Mouse (Mus musculus) layer of hippocampus, adult 11-12 months (tissue): Measurements from ENCODE around the gene Nrg3.
"Not testable (repeated sequence)": the region's sequence is repeated elsewhere in the genome, so short reads cannot be mapped to it uniquely, and the experiment has no call there.

Experiments used
- DNase-seq: peaks from one replicate; pipeline ENCODE4 v3.0.0; 2022; ENCODE audit warnings: low spot score

Nrg3 gene

DNA sequence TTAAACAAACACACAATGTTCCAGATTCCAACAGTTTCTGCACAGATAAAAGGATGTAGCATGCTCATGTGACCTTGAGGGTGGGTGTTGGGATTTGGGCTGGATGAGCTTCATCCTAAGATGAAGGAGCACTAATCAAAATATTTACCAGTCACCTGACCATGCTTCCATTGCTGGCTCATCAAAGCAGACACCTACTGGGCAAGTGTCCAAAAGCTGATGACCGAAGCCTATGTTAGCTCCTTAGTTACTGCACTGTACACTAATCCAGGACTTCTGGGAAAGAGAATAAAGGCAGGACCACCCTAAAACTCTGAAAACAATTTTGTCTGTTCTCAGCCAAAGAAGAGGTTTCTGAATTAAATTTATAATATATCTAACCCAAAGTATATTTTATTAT is 261.4 kb downstream of the Nrg3 start:
- no peak for DNase-seq

DNA sequence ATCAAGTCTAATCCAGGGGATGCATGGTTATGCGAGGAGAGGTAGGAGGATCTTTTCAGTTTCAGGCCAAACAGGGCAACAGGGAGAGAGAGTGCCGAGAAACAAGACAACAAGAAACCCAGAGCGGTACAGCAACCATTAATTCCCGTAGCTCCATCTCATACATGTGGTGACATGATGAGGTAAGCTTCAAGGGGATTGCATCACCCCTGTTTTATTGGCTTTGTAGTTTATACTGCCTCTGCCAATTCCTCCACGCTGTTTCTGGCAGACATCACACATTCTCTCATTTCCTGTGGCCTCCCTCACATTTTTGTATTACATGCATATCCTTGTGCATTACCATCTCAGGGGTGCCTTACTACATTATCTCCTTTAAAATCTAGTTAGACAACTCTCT is 280.9 kb downstream of the Nrg3 start:
- no peak for DNase-seq

DNA sequence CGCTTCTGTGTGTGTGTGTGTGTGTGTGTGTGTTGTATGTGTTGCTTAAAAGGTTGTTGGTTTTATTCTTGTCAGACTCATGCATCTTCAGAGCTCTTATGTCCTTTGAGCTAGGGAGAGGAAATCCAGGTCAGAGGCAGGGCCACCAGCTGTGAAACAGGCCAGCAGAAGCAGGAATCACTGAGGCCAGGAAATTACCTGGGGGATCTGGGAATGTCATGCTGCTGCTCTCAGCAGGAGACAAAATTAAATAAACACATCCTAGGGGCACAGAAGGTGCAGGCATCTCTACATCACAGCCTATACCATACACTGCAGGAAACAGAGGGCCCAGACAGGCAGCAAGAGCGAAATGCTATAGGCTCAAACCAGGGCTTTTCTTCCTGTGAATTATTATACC is 299.2 kb downstream of the Nrg3 start:
- no peak for DNase-seq

DNA sequence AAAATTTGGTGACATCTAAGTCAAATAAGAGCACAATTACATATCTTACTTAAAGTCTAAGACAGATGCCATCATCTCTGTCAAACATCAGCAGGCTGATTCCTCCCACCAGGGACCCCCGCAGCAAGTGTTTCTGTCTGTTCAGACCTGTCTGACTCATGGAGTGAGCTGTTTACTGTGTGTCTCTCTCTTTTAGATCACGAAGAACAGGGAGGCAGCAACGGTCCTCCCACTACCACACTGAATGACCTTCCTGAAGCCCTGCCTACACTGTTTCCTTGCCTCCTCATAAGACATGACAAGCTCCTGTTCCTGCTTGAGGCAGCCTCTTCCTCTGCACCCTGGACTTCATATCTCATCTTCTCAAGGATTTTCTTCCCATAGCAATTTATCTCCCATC is 312.7 kb downstream of the Nrg3 start:
- DNase-seq, result no peak

DNA sequence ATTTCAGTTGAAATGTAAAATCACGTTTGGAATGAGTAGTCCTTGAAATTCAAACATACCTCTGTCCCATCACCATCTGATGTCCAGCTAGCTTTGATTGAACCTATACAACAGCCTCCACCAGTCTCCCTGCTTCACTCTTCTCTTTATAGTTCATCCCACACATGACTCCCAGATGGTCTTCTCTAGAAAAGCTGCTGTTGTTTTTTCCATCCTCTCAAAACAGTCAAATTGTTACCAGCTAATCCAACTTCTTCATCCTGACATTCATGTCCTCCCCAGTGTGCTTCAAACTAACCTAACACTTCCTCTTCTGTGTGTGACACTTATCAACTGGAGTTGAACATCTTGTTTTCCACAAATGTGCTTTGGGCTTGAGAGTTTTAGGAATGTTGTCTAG is 317.4 kb downstream of the Nrg3 start:
- DNase-seq, result peak; percentile 17

DNA sequence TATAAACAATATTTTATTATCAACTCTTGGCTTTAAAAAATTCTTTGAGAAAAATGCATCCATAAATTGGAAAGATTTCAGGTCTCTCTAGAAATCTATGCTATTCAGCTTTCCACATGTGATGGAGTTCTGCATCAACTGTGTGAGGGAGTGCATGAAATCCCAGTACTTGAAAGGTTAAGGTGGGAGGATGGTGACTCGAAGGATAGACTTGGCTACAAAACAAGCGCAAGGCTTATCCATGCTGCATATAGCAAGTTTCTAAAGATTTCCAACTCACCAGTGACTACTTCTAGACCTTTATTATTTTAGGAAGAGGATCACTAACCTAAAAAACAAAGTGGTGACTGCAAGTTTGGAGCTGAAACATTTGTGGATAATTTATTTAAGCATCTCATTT is 343.1 kb downstream of the Nrg3 start:
- no peak for DNase-seq

DNA sequence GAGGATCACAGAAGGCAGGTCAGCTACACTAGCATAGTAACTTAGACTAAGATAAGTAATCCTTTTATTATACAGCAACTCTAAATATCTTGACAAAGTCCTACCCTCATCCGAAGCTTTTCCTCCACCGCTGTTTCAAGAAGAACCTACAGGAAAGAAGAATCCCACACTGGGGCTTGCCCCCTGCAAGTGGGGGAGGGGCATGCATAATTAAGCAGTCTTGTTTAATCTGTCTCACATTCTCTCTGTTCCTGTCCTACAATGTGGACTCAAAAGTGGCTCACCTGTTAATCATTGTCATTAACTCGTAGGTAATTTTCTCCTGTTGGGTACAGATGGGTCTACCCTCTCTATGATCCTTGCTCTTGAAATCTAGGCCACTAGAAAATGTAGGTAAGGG is 354.9 kb downstream of the Nrg3 start:
- DNase-seq, result no peak

DNA sequence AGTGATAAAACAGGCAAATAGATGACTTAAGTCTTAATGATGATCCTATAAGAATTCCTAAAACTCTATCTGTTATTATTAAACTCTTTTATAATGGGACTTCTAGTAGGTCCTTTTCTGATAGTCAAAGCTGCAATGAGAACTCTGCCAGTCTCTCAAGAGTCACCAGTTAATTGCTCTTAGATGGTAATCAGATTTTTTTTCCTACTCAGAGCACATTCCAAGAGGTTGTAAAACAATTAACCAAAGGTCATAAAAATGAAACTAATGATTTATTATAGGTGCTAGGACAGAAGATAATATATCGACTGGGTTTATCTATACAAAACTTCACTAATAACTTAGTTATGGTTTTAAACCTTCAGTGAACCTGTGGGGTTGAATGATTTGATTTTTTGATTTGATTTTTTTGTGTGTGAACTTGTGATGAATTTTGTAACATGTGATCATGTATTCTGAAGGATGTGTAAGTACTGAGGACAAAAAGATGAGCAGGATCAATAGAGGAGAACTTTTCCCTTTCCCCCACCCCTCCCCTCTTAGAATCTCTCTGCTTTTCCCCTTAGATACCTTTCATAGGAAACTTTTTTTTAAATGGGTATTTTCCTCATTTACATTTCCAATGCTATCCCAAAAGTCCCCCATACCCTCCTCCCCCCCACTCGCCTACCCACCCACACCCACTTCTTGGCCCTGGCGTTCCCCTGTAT is 356.2 kb downstream of the Nrg3 start:
- DNase-seq, result not testable (repeated sequence)

DNA sequence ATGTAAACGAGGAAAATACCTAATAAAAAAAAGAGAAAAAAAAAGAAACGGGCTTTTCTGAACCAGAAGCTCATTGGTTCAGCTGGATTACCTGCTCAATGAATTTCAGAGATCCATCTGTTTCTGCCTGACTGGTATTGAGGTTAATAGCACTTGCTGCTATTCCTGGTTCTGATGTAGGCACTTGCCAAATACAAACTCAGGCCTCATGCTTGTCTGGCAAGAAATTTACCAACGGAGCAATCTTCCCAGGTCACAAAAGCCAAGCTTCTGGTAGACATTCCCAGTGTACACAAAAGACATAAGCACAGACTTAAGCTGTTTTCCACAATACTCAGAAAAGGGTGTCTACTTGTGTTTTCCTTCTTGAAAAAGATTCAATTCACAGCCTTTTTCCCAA is 363.3 kb downstream of the Nrg3 start:
- no peak for DNase-seq

DNA sequence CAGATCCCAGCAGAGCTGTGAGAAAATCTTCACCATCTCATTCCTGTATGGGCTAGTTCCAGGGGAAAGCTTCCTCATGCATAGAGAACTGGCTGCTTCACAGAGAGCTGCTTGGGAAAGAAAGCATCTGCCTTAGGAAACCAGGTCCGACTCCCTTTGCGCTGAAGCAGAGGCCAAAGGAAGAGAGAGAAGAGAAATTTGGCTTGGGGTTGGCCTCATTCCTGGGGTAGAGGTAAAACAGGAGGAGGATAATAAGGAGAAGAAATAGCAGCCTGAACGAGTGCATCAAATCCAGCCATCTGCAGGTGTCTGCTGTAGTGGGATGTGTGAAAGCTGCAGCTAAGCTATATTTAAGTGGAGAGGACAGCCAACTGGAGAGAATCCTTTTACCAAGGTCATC is 366.1 kb downstream of the Nrg3 start:
- DNase-seq, result peak; percentile 17

DNA sequence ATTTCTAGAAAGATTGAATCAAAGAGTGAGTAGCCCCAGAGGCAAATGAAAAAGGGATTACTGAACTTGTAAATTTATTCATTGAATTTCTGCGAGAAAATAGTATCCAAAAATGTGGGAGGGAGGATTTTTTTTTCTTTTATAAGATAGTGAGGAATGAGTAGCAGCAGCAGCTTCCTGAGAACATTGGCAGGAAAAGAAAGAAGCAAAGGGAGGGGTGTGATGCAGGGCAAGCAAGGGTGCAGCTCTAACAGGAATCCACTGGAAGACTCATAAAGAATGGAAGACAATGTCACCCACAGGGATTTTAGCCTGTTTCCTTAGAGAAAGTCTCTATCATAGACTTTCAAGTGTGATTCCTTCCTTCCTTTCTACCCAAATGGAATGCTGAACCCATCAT is 377.7 kb downstream of the Nrg3 start:
- DNase-seq, result no peak

DNA sequence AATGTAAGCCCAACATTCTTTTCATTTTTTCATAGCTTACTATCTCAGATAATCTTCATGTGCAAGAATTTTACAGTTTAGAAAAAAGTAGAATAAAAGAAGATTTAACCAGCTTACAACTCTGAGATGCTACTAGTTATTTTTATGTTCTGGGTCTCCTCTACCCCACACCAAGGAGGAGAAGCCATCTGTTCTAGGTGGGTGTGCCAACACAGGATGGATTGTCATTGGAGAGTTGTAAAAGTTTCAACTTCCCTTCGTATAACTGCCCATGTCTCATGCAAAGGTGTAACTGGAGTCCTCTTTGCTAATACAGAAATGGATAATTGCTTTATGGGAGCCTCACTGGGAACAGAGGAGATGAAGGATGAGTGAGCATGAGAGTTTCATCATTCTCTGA is 393.4 kb downstream of the Nrg3 start:
- no peak for DNase-seq

DNA sequence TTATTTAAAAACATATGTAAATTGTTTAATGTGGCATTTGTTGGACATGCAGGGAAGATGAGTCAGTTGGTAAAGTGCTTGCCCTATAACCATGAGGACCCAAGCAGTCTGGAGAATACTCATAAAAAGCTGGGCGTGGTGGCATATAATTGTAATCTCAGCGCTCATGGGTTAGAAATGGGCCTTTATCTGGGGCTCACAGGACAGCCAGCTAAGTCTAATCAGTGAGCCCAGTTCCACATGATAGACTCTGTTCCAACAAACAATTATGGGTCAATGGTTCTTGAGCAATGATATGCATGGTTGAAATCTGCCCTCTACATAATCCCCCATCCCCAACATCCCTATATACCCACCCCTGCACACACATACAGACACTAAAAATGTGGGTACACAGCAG is 421.3 kb downstream of the Nrg3 start:
- DNase-seq, result no peak

DNA sequence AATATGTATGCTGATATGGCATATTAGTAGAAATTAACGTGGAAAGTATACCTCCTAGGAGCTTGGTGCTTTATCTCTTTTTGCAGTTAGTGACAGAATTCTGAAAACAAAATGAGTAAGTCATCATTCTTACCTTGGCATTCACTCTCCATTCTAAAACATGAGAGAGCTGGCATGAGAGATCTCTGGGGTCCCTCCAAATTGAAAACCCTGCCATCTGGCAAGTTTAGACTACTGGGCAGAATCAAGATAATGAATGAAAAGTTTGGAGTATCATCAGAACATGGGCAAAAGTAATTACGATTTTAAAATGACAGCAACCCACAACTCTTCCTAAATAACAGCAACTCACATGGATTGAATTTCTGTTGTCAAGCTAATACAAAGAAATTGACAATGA is 423.9 kb downstream of the Nrg3 start:
- no peak for DNase-seq

DNA sequence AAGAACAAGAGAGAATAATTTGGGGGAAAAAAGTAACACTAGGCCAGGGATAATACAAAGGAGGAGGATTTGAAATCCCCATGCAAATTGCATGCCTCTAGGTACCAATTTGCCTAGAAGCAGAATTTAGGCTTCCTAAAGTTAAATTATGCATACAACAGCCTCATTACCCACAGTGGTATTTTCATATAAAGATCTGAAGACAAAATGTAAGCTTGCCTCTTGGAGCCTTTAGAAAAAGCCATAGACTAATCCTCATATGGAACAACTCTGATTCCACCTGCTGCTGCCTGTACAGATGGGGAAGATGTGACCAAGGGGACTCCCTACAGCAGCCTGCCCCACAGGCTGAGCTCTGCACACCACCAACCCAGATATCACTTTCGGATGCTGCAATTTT is 428.6 kb downstream of the Nrg3 start:
- no peak for DNase-seq

DNA sequence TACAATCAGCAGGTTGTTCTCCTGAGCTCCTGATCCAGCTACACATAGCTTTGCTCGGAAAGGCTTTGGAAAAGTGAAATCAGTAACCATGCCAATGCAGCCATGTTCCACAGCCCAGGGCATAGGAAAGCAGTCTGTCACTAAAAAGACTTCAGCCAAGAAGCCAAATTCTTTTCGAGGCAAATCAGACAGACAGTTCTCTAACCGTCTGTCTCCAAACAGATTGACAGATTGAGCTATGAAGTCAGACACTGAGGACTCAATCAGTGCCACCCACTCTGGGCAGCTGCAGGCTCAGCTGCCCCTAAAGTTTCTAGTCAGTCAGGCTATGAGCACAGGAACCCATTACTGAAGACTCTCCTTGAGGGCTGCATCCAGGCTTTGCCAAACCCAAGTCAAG is 429.1 kb downstream of the Nrg3 start:
- DNase-seq, result peak; percentile 76

DNA sequence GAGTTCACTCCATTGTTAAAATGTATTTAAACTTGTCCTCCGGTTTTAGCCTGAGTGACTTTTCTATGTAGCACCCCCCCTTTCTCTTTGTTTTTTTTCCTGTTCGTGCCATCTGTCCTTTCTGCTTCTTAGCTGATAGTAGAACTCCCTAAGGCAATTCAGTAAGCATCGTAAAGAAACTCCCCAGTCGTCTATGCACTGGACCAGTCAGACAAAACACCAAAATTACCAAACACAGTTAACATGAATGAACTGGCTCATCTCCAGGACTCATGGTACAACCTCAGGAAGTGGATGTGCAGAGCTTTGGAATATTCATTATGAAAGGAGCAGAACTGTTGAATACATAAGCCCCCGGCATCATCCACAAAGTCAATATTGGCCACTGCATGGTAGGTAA is 429.5 kb downstream of the Nrg3 start:
- no peak for DNase-seq

DNA sequence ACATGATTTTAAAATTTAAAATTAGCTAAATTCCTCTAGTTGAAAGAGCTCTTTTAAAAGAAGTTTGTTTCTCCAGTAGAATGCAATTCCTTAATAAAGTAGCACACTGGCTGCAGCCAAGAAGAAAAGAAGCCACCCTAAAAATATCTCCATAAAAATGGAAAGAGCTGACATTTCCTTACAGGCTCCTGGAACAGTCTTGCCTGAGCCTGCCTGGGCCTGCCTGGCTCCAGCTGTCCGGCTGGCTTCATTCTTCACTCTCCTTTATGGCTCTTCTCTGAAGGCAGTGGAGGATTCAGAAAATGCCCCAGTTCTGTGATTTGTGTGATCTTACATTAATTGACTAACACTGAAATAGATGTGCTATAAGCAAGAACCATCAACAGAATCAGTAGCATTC is 433.8 kb downstream of the Nrg3 start:
- DNase-seq, result peak; percentile 33

DNA sequence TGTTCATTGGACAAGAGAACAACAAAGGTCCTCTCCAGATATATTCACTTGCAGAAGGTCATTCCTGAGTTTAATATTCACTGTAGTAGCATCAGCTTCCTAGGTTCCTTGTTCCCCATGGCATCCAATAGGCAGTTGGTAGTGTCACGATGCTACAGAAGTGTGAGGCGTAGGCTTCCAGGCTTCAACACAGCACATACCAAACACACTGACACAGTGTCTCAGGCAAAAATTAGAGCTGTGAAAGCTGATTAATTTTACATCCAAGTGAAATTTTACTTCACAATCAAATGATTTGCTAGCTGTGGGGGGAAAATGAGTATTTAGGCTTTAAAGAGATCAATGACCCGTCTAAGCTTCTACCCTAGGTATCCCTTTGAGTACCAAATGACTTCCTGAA is 438.4 kb downstream of the Nrg3 start:
- no peak for DNase-seq

DNA sequence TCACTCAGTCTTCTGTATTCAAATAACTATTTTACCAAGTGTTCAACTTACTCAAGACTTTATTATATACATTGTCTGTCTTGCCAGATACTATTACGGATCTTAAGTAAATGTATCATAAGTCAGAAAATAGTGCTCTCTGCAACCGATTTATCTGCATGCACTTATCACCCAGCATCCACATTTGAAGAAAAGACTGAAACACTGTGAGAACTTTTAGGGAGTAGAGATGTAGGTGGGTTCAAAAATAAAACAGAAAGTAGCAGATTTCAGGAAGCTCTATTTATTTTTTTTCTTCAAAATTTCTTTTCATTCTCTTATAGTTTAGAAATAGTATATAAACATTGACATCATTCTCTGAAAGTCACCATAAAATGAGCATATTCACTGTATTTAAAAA is 449.8 kb downstream of the Nrg3 start:
- no peak for DNase-seq

DNA sequence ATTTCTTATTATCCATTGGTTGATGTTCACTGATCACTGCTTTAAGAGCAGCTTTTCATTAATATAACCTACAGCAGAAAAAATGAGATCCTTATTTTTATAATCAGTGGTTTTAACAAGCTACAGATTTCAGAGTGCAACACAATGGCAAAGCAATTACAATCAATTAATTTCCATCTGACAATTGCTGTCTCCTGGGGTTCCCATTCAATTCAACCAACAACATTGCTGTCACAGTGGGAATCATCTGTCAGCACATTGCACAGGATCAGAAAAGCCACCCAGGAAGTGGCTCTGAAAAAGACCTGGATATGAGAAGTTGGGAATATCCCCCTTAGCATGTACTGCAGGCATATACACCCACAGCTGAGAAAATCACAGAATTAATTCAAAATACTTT is 458.8 kb downstream of the Nrg3 start:
- DNase-seq, result no peak

DNA sequence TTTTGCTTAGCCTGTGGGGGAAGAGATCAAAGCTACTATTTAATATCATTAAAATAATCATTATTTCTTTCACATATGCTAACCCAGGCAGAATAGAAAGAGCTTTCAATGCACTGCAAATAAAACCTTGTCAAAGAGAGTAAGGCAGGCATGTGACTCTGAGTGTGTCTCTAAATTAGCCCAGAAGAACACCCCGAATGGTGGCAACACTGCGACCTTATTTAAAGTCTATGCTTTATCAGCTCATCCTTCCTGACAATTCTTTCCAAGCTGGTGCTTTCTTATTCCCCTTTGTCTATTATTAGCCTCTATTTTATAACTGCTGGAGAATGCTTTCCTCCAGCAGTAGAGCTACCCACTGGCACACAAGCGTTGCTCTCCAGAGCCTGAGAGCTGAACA is 475.0 kb downstream of the Nrg3 start:
- no peak for DNase-seq

DNA sequence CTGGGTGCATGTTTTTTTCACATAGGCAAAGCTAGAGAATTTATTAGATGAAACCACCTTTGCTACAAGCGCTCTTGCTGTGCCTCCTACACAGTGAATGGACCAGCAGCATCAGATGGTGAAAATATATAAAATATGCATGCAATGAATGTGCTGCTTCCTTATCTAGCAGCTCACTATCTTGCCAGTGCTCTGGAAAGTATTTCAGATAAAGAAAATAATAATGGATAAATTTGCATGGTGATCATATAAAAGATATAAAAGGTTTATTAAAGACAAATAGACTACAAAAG is 480.4 kb downstream of the Nrg3 start:
- no peak for DNase-seq

DNA sequence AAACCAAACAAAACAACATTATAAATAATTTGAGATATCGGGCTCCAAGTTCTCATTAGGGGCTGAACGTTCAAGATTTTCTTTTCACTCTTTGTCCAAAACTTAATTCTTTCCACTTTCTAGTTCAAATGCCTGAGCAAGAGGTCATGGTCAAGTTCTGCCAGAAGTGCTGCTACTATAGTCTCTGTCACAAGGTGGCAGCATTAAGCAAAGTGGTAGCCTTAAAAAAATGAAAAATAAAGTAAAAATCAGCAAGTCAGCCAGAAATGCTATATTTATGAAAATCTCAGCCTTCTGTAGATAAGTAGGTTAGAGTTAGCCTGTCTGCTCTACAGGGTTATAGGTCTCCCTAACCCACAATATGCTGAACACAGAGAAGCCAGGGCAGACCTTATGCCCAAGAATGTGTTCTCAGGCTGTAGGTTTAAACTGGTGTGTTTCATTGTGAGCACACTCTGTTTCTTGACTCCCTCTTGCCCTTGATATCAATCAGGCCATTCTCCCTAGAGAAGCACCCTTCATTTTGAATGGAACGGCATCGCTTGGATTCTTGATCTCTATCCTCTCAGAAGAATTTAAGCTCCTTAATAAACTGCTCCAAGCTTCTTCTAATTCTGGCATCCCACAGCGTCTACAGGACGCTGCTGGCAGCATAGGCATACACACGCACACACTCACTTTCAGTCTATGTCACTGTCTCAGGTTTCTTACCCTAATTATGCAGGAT is 480.9 kb downstream of the Nrg3 start:
- peak; percentile 39 for DNase-seq
